Mouse (Mus musculus) ovary, adult 18-20 months (tissue): ENCODE measurements around the gene Siglec1.
"Not testable (repeated sequence)": the region's sequence is repeated elsewhere in the genome, so short reads cannot be mapped to it uniquely, and the experiment has no call there.

ENCODE experiments used
- DNase-seq: peaks from one replicate; pipeline ENCODE4 v3.0.0; 2022; ENCODE audit warnings: low spot score, mixed read lengths

The Siglec1 gene

DNA sequence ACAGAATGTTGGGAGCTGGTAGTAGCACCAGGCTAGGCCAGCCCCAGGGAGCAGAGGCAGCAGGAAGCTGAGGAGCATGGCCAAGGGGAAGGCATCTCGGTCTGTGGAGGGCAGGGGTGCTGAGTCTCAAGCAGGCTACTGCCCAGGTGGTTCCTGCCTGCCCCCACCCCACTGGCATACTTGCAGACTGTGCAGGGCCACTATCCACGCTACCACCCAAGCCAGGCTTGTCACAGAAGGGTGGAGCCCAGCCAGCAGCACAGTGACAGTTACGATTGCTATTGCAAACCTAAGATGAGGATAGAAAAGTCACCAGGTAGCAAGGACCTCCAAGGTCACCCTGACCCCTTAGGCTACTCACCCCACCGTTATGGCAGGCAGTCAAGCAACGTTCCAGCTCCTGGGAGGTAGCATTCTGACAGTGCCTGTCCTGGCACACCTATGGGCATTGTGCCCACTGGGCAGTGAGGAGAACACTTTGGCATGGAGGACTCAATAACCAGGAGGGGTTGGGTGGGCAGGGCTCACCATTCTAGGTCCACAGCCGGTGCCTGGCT, 33.6 kb downstream of the Siglec1 start:
- DNase-seq: no peak

DNA sequence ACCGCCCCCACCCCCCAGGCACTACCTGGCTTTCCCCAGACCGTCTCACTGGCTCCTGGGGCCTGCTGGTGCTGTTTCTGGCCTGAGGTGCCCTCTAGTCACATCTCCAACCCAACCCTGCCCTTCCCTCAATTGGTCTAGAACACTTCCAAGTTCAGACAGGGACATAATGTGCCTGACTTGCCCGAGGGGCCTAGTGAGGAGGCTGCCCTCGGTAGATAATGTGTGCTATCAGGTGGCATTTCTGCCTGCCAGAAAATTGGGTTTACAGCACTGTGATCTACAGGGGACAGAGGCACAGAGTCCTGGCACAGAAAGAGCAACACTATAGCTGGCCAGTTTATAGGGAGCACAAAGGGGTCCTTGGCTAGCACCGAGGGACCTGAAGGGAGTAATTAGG, 34.5 kb downstream of the Siglec1 start:
- no peak for DNase-seq

DNA sequence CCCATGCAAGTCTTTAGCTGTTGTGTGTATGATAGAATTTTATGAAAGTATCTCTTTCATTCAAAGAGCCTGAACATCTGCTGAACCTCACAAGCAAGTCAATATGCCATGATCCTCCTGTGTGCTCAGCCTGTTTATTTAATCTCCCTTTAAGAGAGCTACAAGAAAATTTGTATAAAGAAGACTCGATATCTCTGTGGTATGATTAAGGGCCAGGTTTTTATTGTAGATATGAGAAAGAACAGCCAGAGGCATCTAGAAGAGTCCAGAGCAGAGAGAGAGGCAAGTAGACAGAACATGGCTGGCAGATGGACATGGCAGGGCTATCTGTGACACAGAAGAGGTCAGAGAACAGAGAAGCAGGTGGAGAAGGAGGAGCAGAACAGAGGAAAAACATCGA, 40.5 kb downstream of the Siglec1 start:
- DNase-seq: no peak

- no peak for DNase-seq
These were observed 41.4 kb downstream of the Siglec1 start for GRCm38 (mm10) chr2:131044989-131045720.

DNA sequence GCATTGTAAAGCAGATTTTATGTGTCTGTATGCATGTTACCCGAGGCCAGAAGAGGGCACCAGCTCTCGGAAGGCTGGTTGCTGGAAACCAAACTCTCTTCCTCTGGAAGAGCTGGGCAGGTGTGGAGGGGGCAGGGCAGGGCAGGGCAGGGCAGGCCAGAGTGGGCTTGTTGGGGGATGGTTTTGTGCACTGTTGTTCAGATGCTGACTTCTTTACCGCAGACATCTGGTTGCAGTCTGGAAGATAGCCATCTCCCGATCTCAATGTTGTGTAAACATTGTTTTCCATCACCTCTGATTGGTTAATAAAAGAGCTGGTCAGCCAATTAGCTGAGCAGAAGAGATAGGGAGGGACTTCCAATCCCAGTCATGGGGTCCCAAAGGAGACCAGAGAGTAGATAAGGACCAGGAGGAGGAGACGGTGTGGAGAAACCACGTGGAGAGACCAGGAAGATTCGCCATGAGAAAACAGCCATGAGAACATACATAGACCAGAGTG, 42.2 kb downstream of the Siglec1 start:
- no peak for DNase-seq

- DNase-seq: no peak
These were observed 43.6 kb downstream of the Siglec1 start, which contains the start of gene Gfra4 for GRCm38 (mm10) chr2:131042988-131043387. Gfra4 (minus strand) TSS chr2:131043088.

- DNase-seq: no peak
These were observed 45.4 kb downstream of the Siglec1 start for GRCm38 (mm10) chr2:131040854-131041825.

- no peak for DNase-seq
These were observed 47.9 kb downstream of the Siglec1 start for GRCm38 (mm10) chr2:131038675-131039074.

DNA sequence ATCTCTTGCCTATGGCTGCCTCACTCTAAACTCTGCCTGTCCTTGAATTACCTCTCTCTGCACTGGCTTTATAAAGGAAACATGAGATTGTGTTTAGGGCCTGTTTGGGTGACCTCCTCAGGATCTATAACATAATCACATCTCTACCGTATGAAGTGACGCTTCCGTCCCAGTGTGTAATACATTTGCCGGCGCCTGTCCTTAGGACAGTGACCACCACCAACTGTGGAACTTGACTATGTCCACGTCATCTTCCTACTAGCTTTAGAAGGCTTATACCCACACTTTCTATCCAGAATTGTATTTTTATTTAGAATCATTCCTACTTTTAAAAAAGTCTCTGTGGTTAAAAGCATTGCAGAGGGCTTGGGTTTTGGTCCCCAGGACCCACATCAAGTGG, 48.4 kb downstream of the Siglec1 start:
- DNase-seq: no peak

GRCm38 (mm10) chr2:131037226-131037990, 49.2 kb downstream of the Siglec1 start:
- DNase-seq: no peak

GRCm38 (mm10) chr2:131036757-131037156, 49.8 kb downstream of the Siglec1 start:
- DNase-seq: no peak

DNA sequence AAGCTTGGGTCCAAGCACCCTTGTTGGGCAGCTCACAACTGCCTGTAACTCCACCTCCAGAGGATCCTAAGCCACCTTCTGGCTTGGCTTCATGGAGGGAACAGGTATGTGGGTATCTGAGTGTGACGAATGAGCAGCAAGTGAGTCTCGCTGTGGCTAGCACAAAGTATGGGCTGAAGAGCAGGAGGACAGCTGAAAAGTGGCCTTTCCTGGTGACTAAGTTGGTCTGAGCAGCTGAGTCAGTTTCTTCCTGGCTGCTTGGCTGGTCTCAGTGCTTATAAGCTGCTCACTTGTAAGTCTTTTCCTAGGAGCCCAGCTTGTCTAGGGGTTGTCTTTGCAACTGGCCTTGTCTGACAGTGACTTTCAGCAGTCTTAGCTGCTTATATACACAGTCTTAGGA, 50.2 kb downstream of the Siglec1 start:
- no peak for DNase-seq

DNA sequence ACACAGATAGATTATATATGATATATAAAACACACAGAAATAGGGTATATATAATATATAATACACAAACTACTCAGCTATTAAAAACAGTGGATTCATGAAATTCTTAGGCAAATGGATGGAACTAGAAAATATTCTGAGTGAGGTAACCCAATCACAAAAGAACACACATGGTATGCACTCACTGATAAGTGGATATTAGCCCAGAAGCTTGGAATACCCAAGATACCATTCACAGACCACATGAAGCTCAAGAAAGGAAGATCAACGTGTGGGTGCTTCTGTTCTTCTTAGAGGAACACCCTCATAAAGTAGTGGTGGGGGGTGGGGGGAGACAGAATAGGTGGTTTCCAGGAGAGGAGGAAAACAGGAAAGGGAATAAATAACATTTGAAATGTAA, 55.2 kb downstream of the Siglec1 start:
- not testable (repeated sequence) for DNase-seq

- DNase-seq: no peak
These were observed 55.6 kb downstream of the Siglec1 start for GRCm38 (mm10) chr2:131030998-131031397.

- DNase-seq: no peak
These were observed 56.0 kb downstream of the Siglec1 start for GRCm38 (mm10) chr2:131030561-131030960.

GRCm38 (mm10) chr2:131029065-131029935, 57.3 kb downstream of the Siglec1 start:
- DNase-seq: no peak

- no peak for DNase-seq
These were observed 59.6 kb downstream of the Siglec1 start for GRCm38 (mm10) chr2:131026941-131027340.

DNA sequence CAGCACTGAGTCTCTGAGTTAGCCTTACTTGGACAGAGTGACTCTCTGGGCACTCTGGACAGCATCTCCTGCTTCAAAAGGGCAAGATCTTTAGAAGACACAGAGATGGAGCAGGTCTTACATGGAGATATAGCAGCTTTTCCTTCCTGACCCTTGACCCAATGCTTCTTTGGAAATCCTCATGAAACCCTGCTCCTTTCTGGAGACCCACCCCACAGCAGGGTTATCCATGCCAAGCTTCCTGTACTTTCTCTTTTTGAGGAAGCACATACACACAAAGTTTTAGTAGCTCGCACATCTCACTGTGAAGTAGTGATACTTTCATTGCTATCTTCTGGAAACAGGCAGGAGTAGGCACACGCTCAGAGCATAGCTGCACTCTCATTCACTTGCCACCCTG, 61.3 kb downstream of the Siglec1 start:
- DNase-seq: no peak
